Mouse (Mus musculus) kidney, adult 2 months (tissue): ENCODE data around the gene Klhl8. TPM values are rescaled to one million over a fixed set of nuclear protein-coding genes. Genes with fewer than 3 reads are reported as not detected.

Experiments used
- DNase-seq: peaks from one replicate; pipeline ENCODE4 v3.0.0; 2021
- H3K27ac ChIP-seq: fragments of 200-500 bp; 2 replicates; pipeline ENCODE4 v1.5.1; 2012; ENCODE audit warnings: low read depth, low read length, control low read depth, inconsistent platforms; ENCODE audit not compliant: insufficient read depth
- H3K27me3 ChIP-seq: fragments of 200-500 bp; replicated peaks from 2 replicates; pipeline ENCODE4 v1.6.1; 2012; ENCODE audit warnings: mild to moderate bottlenecking, moderate library complexity, low read length, inconsistent platforms; ENCODE audit not compliant: control insufficient read depth, insufficient read depth
- H3K36me3 ChIP-seq: fragments of 200-500 bp; 2 replicates; pipeline ENCODE4 v1.6.1; 2012; ENCODE audit warnings: mild to moderate bottlenecking, moderate library complexity, low read length, inconsistent platforms; ENCODE audit not compliant: control insufficient read depth, insufficient read depth
- H3K4me1 ChIP-seq: fragments of 200-500 bp; 2 replicates; pipeline ENCODE4 v1.6.1; 2011; ENCODE audit warnings: low read length; ENCODE audit not compliant: control insufficient read depth, insufficient read depth
- H3K4me3 ChIP-seq: fragments of 200-500 bp; 2 replicates; pipeline ENCODE4 v1.5.1; 2011; ENCODE audit warnings: mild to moderate bottlenecking, low read depth, low read length, control low read depth; ENCODE audit not compliant: insufficient read depth
- CTCF ChIP-seq: fragments of 200-500 bp; conservative IDR thresholded peaks from 2 replicates; pipeline ENCODE4 v1.5.1; 2011; ENCODE audit warnings: low read depth, mild to moderate bottlenecking, control low read depth, low read length, moderate library complexity, mixed read lengths; ENCODE audit not compliant: insufficient read depth, insufficient read length
- POLR2A ChIP-seq: fragments of 200-500 bp; IDR thresholded peaks from one replicate; pipeline ENCODE4 v1.6.1; 2011; ENCODE audit warnings: low read depth, low read length, control low read depth
- WGBS: fragments of 180-500 bp; shearing (Covaris S2); methylation state at CpG from one replicate; pipeline ENCODE4 v1.1.7; 2018; 5-methylcytosine and 5-hydroxymethylcytosine counted together
- polyA plus RNA-seq: library from polyadenylated mRNA; depleted of rRNA; stranded (reverse); fragments of >200 nt; gene quantifications from 2 replicates; pipeline ENCODE4 v1.2.3, GENCODE M21; 2012; rRNA removed

The Klhl8 gene
- polyA plus RNA-seq, 1 experiment = 5.6 TPM

- Histone ChIP-seq H3K36me3 (no peaks in the 10 kb centered on the region), H3K4me1 (peaks cover 40% of the 10 kb centered on the region), H3K27me3 (no peaks in the 10 kb centered on the region), H3K4me3 (no peak overlapping the region), H3K27ac (peak overlapping the region; percentile 34)
- WGBS = 58% methylated on average over 12 of the region's 12 CpGs
- DNase-seq = peak; percentile 55
- TF ChIP-seq POLR2A (no peak), CTCF (no peak)
These were observed 97.0 kb downstream of the Klhl8 start for GRCm38 (mm10) chr5:103813997-103814542.

GRCm38 (mm10) chr5:103813291-103813690 is 97.8 kb downstream of the Klhl8 start:
- Histone ChIP-seq H3K4me1 (peaks cover 45% of the 10 kb centered on the region), H3K4me3 (no peak overlapping the region), H3K36me3 (no peaks in the 10 kb centered on the region), H3K27ac (peak overlapping the region; percentile 5; the same call in 1 of the 2 replicates), H3K27me3 (no peaks in the 10 kb centered on the region)
- 83% methylated on average over 5 of the region's 5 CpGs for WGBS
- TF ChIP-seq POLR2A (no peak), CTCF (no peak)
- DNase-seq = no peak

Other genes starting within 250 kb of the Klhl8 start
- 13.2 and 16.8 TPM in 2 replicates for gene Aff1, start 218.9 kb downstream of the Klhl8 start, polyA plus RNA-seq
- gene Hsd17b13, start 66.2 kb upstream of the Klhl8 start, polyA plus RNA-seq = 0.13 TPM in 1 of 2 replicates, not detected in the other
- 64.4 and 65.2 TPM in 2 replicates for gene Hsd17b11, start 110.7 kb upstream of the Klhl8 start, polyA plus RNA-seq
- gene Nudt9, start 135.0 kb upstream of the Klhl8 start, polyA plus RNA-seq = 59.7 and 63.8 TPM in 2 replicates
- gene Gm17660, start 166.3 kb upstream of the Klhl8 start, polyA plus RNA-seq = not detected in 2 replicates
- 31.6 and 36.4 TPM in 2 replicates for gene Sparcl1, start 202.5 kb upstream of the Klhl8 start, polyA plus RNA-seq